Mouse (Mus musculus) leukemia stem cell, adult 10-12 weeks (primary cell): ENCODE measurements around the gene Ptpro. TPM values are rescaled to one million over a fixed set of nuclear protein-coding genes. Genes with fewer than 3 reads are reported as not detected.

Experiments
- polyA plus RNA-seq: library from polyadenylated mRNA; stranded (reverse); fragments of >175 nt; gene quantifications from 2 replicates; pipeline ENCODE4 v1.2.3, GENCODE M21; 2012; ENCODE audit warnings: low replicate concordance

The Ptpro gene
- 0.25 TPM in 1 of 2 replicates, not detected in the other for polyA plus RNA-seq

GRCm38 (mm10) chr6:137252194-137252886 is at the start of gene Ptpro:
Gene Ptpro, plus strand, starts transcription at chr6:137252319.

Other genes starting within 250 kb of the Ptpro start
- not detected in 2 replicates for gene Rerg, start 81.8 kb upstream of the Ptpro start, polyA plus RNA-seq